Mouse (Mus musculus) liver, postnatal 0 days (tissue): ENCODE results near the gene Ppp1r3c. TPM values are rescaled to one million over a fixed set of nuclear protein-coding genes. Genes with fewer than 3 reads are reported as not detected.
A peak's percentile ranks its signal among the peaks of the same experiment; 100 is the strongest.

ENCODE experiments used
- ATAC-seq: fragments of 200-750 bp; cut with Nextera tagmentation; 2 replicates; pipeline ENCODE4 v1.8.0; 2017; ENCODE audit warnings: mild to moderate bottlenecking, moderate library complexity
- DNase-seq: peaks from one replicate; pipeline ENCODE4 v3.0.0-alpha.2; 2016
- H3K27ac ChIP-seq: fragments of 300-500 bp; sonication (generic); 2 replicates; pipeline ENCODE4 v1.5.1; 2014; ENCODE audit warnings: antibody characterized with exemption, moderate library complexity, mild to moderate bottlenecking, low read depth
- H3K27me3 ChIP-seq: fragments of 300-500 bp; sonication (generic); 2 replicates; pipeline ENCODE4 v1.6.1; 2014; ENCODE audit warnings: low read length, control low read depth, mixed read lengths; ENCODE audit not compliant: insufficient read depth
- H3K36me3 ChIP-seq: fragments of 300-500 bp; sonication (generic); replicated peaks from 2 replicates; pipeline ENCODE4 v1.6.1; 2014; ENCODE audit warnings: mild to moderate bottlenecking, control low read depth, low read length, moderate library complexity, mixed read lengths; ENCODE audit not compliant: insufficient read depth
- H3K4me1 ChIP-seq: fragments of 300-500 bp; sonication (generic); 2 replicates; pipeline ENCODE4 v1.6.1; 2014; ENCODE audit warnings: antibody characterized with exemption, mild to moderate bottlenecking, control low read depth; ENCODE audit not compliant: insufficient read depth
- H3K4me2 ChIP-seq: fragments of 300-500 bp; sonication (generic); 2 replicates; pipeline ENCODE4 v1.6.1; 2014; ENCODE audit warnings: low read depth, mild to moderate bottlenecking, low read length, moderate library complexity, mixed read lengths
- H3K4me3 ChIP-seq: fragments of 300-500 bp; sonication (generic); 2 replicates; pipeline ENCODE4 v1.5.1; 2014; ENCODE audit warnings: low read depth, low read length
- H3K9ac ChIP-seq: fragments of 300-500 bp; sonication (generic); replicated peaks from 2 replicates; pipeline ENCODE4 v1.6.1; 2014; ENCODE audit warnings: mild to moderate bottlenecking, moderate library complexity
- H3K9me3 ChIP-seq: fragments of 300-500 bp; sonication (generic); 2 replicates; pipeline ENCODE4 v1.6.1; 2016; ENCODE audit warnings: mild to moderate bottlenecking, control low read depth, low read length, mixed read lengths
- CTCF ChIP-seq: sonication (generic); IDR thresholded peaks from 2 replicates; pipeline ENCODE4 v1.5.1; 2016; ENCODE audit warnings: antibody characterized with exemption, low read depth
- EP300 ChIP-seq: IDR thresholded peaks from 2 replicates; pipeline ENCODE4 v1.6.1; 2016; ENCODE audit warnings: antibody characterized with exemption, low read depth, mild to moderate bottlenecking
- WGBS: fragments of 180-500 bp; shearing (Covaris S2); extraction: QIAGEN DNeasy Blood & Tissue Kit; methylation state at CpG from one replicate; pipeline ENCODE4 v1.1.7; 2014; ENCODE audit not compliant: insufficient replicate concordance; 5-methylcytosine and 5-hydroxymethylcytosine counted together
- polyA plus RNA-seq: library from polyadenylated mRNA; unstranded; fragments of >200 nt; fragmentation: Nextera tagmentation; extraction: Ambion mirVana; gene quantifications from 2 replicates; pipeline ENCODE4 v1.2.1, GENCODE M21; 2015

Ppp1r3c gene
- polyA plus RNA-seq, 1 experiment from 2014 or later, result 11.3 TPM

DNA sequence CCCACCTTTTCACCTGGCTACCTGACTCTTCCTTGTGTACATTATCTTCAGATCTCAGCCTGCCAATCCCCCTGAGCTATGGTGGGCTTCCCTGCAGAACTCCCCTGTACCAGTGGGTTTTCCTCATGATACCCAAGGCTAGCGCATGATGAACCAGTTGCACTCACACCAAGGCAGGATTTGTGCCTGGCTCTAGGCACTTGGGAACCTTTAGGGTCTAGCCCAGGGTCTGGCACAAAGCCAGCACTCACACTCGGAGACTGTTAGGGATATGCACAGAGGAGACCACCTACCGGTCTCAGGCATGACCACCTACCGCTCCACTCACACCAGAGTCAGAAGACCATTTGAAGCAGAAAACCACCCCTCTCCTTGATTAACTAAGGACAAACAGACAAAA lies 35.5 kb downstream of the Ppp1r3c start:
- WGBS, result 81% methylated on average over 4 of the region's 4 CpGs
- DNase-seq, result no peak
- Histone ChIP-seq H3K4me1 (peaks cover 10% of the 10 kb centered on the region), H3K27ac (no peak overlapping the region), H3K9me3 (no peaks in the 10 kb centered on the region), H3K4me3 (no peak overlapping the region), H3K36me3 (no peaks in the 10 kb centered on the region), H3K4me2 (no peak overlapping the region), H3K9ac (no peak overlapping the region), H3K27me3 (no peaks in the 10 kb centered on the region)
- TF ChIP-seq CTCF, result no peak
- no peak for TF ChIP-seq EP300
- no peak for ATAC-seq

DNA sequence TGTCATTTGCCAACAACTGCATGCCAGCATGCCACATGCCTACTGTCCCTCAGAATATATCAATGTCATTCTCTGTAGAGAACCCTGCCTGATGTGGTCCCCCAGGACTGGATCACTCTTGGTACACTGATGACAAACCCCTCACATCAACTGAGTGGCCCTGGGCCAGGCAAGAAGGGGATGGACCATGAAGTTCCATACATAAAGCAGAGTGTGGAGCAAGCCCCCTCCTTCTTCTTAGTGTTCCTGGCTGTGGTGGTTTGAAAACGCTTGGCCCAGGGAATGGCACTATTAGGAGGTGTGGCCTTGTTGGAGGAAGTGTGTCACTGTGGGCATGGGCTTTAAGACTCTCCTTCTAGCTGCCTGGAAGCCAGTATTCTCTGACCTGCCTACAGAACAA lies 37.3 kb downstream of the Ppp1r3c start:
- no peak overlapping the region for H3K9ac ChIP-seq
- H3K4me3 ChIP-seq, result no peak overlapping the region
- no peak overlapping the region for H3K4me2 ChIP-seq
- TF ChIP-seq CTCF (no peak), EP300 (no peak)
- WGBS, result 73% methylated on average over 1 of the region's 1 CpGs
- no peak for DNase-seq
- H3K4me1 ChIP-seq, result peaks cover 4% of the 10 kb centered on the region
- no peak for ATAC-seq
- no peak overlapping the region for H3K27ac ChIP-seq
- no peaks in the 10 kb centered on the region for H3K36me3 ChIP-seq
- no peaks in the 10 kb centered on the region for H3K27me3 ChIP-seq
- H3K9me3 ChIP-seq, result no peaks in the 10 kb centered on the region

DNA sequence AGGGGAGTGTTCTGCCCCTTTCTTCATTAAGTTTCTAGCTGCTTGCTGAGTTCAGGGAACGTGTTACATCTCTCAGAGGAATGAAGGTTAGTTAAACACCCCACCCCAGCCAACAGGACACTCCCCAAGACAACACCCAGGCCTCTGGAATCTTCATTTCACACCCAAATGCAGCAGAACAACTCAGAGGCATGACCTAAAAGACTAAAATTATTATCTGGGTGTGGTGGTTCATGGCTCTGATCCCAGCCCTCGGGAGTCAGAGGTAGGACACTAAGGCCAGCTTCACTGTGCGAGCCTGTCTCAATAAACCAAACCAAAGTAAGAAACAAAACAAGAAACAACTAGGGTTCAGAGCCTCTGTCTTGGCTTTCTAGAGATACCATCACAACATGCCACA lies 38.3 kb downstream of the Ppp1r3c start:
- H3K36me3 ChIP-seq, result no peaks in the 10 kb centered on the region
- no peak for DNase-seq
- no peak for TF ChIP-seq CTCF
- no peak for TF ChIP-seq EP300
- H3K4me3 ChIP-seq, result no peak overlapping the region
- 79% methylated on average over 3 of the region's 3 CpGs for WGBS
- H3K9ac ChIP-seq, result no peak overlapping the region
- no peaks in the 10 kb centered on the region for H3K9me3 ChIP-seq
- peaks cover 4% of the 10 kb centered on the region for H3K4me1 ChIP-seq
- H3K27ac ChIP-seq, result no peak overlapping the region
- no peak for ATAC-seq
- H3K27me3 ChIP-seq, result no peaks in the 10 kb centered on the region
- H3K4me2 ChIP-seq, result no peak overlapping the region

DNA sequence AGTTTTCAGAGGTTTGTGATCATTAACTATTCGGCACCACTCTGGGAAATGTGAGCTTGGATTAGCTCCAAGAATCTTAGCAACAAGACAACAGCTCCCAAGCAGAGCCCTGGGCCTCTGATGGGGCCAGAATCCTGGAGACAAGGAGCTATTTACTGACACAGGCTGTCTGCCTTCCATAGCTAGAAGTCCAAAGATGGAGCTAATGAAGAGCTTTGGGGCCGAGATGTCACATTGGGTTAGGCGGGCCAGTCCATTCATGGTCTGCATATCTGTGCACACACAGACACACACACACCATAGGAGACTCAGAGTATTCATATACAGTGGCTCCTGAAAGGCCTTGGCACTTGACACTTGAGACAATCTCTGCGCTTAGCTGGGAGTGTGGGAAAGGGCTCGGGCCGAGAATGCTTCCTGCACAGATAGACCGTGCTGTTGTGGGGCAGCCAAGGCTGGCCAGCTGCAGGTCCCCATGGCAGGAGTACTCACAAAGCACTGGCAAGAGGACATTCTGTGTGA lies 39.8 kb downstream of the Ppp1r3c start:
- Histone ChIP-seq H3K4me2 (no peak overlapping the region), H3K9me3 (no peaks in the 10 kb centered on the region), H3K4me1 (peaks cover 4% of the 10 kb centered on the region), H3K36me3 (no peaks in the 10 kb centered on the region), H3K27ac (no peak overlapping the region), H3K27me3 (no peaks in the 10 kb centered on the region), H3K4me3 (no peak overlapping the region), H3K9ac (no peak overlapping the region)
- 69% methylated on average over 7 of the region's 7 CpGs for WGBS
- ATAC-seq, result no peak
- DNase-seq, result no peak
- TF ChIP-seq EP300, result no peak
- no peak for TF ChIP-seq CTCF

DNA sequence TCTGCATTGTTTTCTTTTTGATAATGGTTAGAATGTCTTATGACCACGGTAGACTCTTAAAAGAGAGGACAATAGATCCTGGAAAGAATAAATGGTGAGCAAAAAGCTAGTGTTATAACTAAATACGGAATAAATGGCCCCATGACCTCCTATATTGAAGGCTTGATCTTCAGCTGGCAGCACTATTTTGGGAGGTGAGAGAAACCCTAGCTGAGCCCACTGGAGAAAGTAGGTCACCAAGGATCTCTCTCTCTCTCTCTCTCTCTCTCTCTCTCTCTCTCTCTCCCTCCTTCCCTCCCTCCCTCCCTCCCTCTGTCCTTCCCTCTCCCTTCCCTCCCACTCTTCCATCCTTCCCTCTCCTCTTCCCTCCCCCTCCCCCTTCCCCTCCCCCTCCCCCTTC lies 42.9 kb downstream of the Ppp1r3c start:
- WGBS, result 72% methylated on average over 2 of the region's 2 CpGs
- Histone ChIP-seq H3K9me3 (no peaks in the 10 kb centered on the region), H3K4me1 (peaks cover 14% of the 10 kb centered on the region), H3K9ac (no peak overlapping the region), H3K4me3 (no peak overlapping the region), H3K27me3 (no peaks in the 10 kb centered on the region), H3K4me2 (no peak overlapping the region), H3K36me3 (no peaks in the 10 kb centered on the region), H3K27ac (no peak overlapping the region)
- no peak for ATAC-seq
- no peak for DNase-seq
- TF ChIP-seq CTCF, result no peak
- no peak for TF ChIP-seq EP300

DNA sequence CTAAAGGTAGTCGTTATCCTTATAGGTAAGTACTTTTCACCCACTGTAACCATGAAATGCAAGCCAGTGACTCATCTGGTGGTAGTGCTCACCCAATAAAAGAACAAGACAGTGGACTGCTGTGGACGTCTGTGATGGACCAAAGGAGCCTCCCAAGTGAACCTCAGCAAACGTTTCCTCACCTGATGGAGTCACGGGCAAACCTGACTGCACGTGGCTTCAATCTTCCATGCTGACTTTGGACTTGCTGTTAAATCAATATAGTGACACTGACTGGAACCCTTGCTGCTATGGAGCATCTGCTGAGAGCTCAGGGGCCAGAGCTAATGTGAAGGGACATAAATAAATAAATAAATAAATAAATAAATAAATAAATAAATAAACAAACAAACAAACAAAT lies 44.5 kb downstream of the Ppp1r3c start:
- H3K36me3 ChIP-seq, result no peaks in the 10 kb centered on the region
- 60% methylated on average over 5 of the region's 5 CpGs for WGBS

GRCm38 (mm10) chr19:36691245-36691644 lies 45.2 kb downstream of the Ppp1r3c start:
- WGBS, result 80% methylated on average over 2 of the region's 2 CpGs
- no peak overlapping the region for H3K27ac ChIP-seq

More for the DNA sequence above, 44.5 kb downstream of the Ppp1r3c start:
- H3K9me3 ChIP-seq, result no peaks in the 10 kb centered on the region
- no peak overlapping the region for H3K27ac ChIP-seq
- DNase-seq, result no peak
- H3K27me3 ChIP-seq, result no peaks in the 10 kb centered on the region
- TF ChIP-seq CTCF (no peak), EP300 (no peak)
- no peak overlapping the region for H3K4me2 ChIP-seq
- H3K4me3 ChIP-seq, result no peak overlapping the region
- peak; percentile 29; the same call in 1 of the 2 replicates for ATAC-seq
- H3K4me1 ChIP-seq, result peaks cover 16% of the 10 kb centered on the region
- H3K9ac ChIP-seq, result no peak overlapping the region

More at GRCm38 (mm10) chr19:36691245-36691644, 45.2 kb downstream of the Ppp1r3c start:
- H3K4me1 ChIP-seq, result peaks cover 14% of the 10 kb centered on the region
- H3K27me3 ChIP-seq, result no peaks in the 10 kb centered on the region
- H3K36me3 ChIP-seq, result no peaks in the 10 kb centered on the region
- no peak overlapping the region for H3K4me2 ChIP-seq
- ATAC-seq (no peak), DNase-seq (no peak)
- no peak overlapping the region for H3K9ac ChIP-seq
- TF ChIP-seq CTCF (no peak), EP300 (no peak)
- no peak overlapping the region for H3K4me3 ChIP-seq
- no peaks in the 10 kb centered on the region for H3K9me3 ChIP-seq
